Mouse (Mus musculus): ENCODE measurements around the gene Cd59b.

DNA sequence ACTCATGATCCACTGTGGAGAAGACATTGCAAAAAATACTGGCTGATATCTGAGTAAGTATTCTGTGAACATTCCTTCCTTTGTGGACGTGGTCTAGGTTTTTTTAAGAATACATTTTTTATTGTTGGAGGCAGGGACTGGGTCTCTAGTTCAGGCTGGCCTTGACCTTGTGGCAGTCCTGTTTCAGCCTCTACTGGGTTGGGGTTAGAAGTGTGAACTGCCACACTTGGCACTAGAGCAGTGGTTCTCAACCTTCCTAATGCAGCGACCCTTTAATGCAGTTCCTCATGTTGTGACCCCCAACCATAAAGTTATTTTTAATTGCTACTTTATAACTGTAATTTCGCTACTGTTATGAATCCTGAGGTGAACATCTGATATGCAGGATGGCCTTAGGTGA lies 39.3 kb upstream of the Cd59b start:
- TF ChIP-seq CTCF (IDR thresholded peaks at IDR 0.05; ENCODE audit: borderline replicate concordance, insufficient read depth, low read length) (no peak), POLR2A (IDR thresholded peaks at IDR 0.05; ENCODE audit: low read depth, low read length) (no peak)
